Mouse (Mus musculus) erythroblast, adult 5-6 weeks (primary cell): ENCODE measurements around the gene Lins1. TPM values are rescaled to one million over a fixed set of nuclear protein-coding genes. Genes with fewer than 3 reads are reported as not detected.

Experiments
- ATAC-seq: replicated peaks from 2 replicates; pipeline ENCODE4 v1.8.0; 2016; ENCODE audit warnings: moderate number of reproducible peaks, mild to moderate bottlenecking, moderate TSS enrichment, inconsistent platforms; ENCODE audit not compliant: poor library complexity, low FRiP score, severe bottlenecking
- total RNA-seq, 2 experiments: library from RNA; stranded (forward) in 1 of 2; stranded (reverse) in 1 of 2; fragments of 150-400 nt in 1 of 2; fragments of 200-764, 138-1000 nt in 1 of 2; gene quantifications; 2 replicates each; pipeline versions ENCODE4 v1.2.3 to v1.2.4; 2015 to 2017; ENCODE audit warnings: low replicate concordance in 2 of 2

The Lins1 gene
- total RNA-seq (2015; ENCODE audit: low replicate concordance) (4.8 and 21.5 TPM in 2 replicates), total RNA-seq (2017; ENCODE audit: low replicate concordance) (3.1 and 6.3 TPM in 2 replicates)

- ATAC-seq, result peak; percentile 100
Measured at GRCm38 (mm10) chr7:66689620-66690360, at the start of gene Lins1. Gene Lins1 (plus strand): TSS chr7:66689889.

- no peak for ATAC-seq
Measured at GRCm38 (mm10) chr7:66645736-66646135, 44.0 kb upstream of the Lins1 start.

GRCm38 (mm10) chr7:66649181-66649580 is 40.5 kb upstream of the Lins1 start:
- ATAC-seq, result no peak

DNA sequence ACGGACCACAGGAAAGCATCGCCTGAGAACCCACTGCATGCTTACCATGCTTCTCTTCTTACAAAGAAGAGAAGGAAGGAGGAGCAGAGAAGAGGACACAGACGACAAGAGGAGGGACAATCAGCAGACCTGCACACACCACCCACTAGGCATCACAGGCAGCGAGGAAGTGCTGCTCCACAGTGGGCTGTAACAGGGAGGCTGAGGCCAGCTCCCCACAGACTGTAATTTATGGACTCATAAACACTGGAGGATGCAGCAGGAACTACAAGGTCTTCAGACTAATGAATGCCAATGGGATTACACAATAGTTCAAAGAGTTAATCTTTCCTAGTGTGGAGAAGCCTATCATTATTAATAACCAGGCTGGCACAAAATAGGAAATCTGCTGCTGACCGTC is 38.8 kb upstream of the Lins1 start:
- ATAC-seq, result no peak

- no peak for ATAC-seq
Measured at GRCm38 (mm10) chr7:66652216-66652615, 37.5 kb upstream of the Lins1 start.

GRCm38 (mm10) chr7:66653596-66653995 is 36.1 kb upstream of the Lins1 start:
- no peak for ATAC-seq

- ATAC-seq, result no peak
Measured at GRCm38 (mm10) chr7:66655471-66655870, 34.2 kb upstream of the Lins1 start.

- ATAC-seq, result no peak
Measured at GRCm38 (mm10) chr7:66660291-66660690, 29.4 kb upstream of the Lins1 start.

DNA sequence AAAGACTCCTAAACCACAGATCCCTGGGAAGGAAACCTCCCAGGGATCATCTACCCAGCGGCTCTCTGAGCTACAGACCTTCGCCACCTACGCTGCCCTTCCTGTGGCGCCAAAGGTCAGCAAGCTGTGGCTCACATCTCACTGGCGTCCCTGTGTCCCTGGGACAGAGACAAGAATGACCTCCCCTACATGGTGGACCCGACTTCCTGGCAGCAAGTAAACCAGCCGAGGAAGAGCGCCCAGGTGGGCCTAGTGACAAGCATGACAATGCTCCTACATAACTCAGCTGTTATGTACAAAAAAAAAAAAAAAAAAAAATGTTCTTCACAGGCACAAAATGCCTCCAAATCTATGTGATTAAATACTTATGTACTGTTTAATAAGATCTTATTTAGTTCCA is 28.7 kb upstream of the Lins1 start:
- ATAC-seq, result no peak

DNA sequence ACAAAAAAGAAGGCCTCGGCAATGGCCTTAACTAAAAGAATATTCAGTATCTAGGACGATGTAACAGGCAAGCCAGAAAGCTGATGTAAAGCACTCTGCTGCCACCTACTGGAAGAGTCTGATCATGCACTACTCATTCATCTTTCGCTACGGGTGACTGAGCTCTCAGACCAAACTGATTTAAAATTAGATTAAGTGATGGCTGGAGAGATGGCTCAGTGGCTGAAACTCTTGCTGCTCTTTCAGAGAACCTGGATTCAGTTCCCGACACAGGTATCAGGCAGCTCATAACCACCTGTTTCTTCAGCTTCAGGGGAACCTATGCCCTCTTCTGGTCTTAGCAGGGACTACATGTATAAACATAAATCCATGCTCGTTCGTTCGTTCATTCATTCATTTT is 28.1 kb upstream of the Lins1 start:
- ATAC-seq, result peak; percentile 92

DNA sequence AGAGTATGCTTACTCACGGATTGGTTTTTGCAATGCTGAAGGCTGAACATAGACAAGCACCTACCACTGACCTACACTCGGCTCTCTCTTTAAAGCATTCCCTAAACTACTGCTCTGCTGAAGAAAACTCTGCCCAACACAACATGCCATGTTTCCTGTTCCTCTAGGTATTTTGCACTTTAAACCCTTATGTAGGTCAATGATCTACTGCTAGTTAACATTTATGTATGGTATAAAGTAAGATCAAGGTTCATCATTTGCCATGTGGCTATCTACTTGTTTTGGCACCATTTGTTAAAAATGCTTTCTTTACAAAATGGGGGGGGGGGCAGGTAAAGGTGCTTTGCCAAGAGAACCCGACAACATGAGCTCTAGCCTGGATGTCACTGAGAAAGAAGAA is 26.1 kb upstream of the Lins1 start:
- ATAC-seq, result no peak

GRCm38 (mm10) chr7:66667064-66667463 is 22.6 kb upstream of the Lins1 start:
- ATAC-seq, result no peak

GRCm38 (mm10) chr7:66675800-66676199 is 13.9 kb upstream of the Lins1 start:
- ATAC-seq, result no peak

DNA sequence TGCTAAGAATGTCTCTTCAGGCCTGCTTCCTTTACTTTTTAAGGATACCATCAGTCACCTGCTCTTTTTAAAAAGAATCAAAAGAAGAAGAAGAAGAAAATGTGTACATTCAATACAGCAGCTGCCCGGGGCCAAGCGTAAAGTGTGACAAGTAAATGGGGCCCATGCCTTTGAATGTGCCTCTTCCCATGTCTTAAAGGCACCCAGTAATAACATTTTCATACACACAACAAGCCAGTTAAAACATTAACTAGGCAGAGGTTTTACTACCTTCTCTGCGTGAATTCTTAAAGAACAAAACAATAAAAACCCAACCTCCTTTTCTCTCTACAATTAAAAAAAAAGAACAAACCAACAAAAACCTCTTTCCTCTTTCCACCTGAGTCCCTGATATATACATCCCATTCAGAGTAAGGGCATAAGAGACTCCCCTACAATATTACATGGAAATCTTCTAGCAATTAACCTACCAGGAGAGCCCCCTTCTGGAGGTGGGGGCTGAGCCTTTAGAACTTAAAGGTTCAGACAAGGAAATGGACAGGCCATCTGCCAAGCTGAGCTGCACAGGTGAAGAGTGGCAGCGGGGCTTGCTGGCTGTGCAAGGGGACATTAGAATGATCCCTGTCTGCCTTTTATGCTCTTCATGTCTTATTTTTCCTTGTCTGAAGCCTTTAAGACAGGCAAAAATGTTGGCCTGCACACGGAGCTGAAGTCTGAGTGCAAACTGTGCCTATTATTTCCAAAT is 7.4 kb upstream of the Lins1 start:
- ATAC-seq, result no peak

DNA sequence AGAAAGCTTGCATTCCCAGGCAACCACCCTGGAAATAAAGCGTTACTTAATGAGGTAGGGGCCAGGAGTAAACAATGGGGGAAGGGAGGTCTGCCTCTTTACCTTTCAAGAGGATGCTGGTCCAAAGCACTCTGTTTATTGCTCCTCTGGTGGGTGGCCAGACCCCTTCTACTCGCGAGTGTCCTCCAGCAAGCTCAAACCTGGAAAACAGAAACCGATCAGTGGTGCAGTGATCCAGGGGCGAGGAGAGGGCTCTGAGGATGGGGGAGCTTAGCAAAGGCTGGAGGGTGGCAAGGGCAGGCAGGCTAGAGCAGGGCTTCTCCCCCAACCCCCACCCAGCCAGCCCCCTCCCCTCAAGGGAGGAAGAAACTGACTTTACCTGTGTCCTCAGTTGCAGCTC is 968 bp upstream of the Lins1 start:
- ATAC-seq, result no peak

GRCm38 (mm10) chr7:66689294-66689619 is 432 bp upstream of the Lins1 start, which contains the start of gene Asb7:
Gene Asb7 (minus strand): TSS chr7:66689596.
- no peak for ATAC-seq

DNA sequence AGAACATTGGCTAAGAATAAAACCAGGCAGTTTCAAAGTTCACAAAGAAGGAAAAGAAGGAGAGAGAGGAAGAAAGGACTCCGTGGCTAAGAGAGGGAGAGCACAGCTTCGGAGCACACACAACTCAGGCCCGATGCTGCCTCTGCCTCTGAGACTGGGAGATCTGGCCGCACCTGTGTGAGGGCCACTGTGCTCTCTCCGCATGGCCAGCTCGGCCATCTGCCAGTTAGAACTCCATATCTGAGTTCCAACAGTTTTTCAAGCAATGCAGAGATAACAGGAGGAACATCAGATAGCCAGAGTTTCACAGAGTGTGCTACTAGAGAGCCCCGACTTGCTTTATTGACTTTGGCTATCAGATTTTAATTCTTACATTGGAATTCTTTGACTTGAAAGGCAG is 4.8 kb downstream of the Lins1 start:
- ATAC-seq, result no peak

DNA sequence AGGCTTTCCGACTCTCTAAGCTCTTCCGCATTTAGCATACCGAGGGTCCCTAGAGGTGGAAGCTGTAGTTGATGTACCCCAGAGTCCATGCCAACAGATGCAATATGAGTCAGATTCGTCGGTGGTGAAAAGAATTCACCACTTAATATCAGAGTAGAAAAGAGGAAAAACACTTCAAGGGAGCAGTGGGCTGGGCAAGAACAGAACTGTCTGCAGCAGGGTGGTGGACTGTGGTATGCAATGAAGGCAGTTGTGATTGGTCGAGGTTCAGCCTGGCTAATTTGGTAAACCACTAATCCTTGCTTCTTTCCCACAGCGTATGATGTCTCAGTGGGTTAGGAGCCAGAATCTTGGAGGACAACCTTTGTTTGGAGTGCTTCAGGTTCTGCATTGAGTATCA is 13.0 kb downstream of the Lins1 start:
- ATAC-seq, result no peak

GRCm38 (mm10) chr7:66704631-66705030 is 14.9 kb downstream of the Lins1 start:
- no peak for ATAC-seq

DNA sequence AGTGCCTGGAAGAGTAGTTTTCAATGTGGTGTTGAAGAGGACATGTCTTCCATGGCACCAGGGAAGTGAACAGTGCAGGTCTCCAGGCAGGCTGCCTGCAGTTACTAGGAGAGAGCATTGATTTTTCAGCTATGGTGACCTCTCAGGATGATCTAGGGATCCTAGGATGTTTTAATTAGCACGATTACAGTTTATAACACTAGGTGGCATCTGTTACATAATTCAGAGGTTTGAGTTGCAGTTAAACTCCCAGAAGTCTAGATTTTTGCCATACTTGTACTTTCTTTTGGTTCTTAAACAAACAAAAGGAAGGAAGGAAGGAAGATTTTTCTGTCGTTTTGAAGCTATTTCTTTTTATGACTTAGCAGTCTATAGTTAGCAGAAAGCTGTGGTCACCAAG is 21.5 kb downstream of the Lins1 start:
- no peak for ATAC-seq

- ATAC-seq, result no peak
Measured at GRCm38 (mm10) chr7:66724514-66724913, 34.8 kb downstream of the Lins1 start.
